Mouse (Mus musculus) neural tube, embryonic 11.5 days (tissue): ENCODE results near the gene Mrps7. TPM values are rescaled to one million over a fixed set of nuclear protein-coding genes. Genes with fewer than 3 reads are reported as not detected.

Experiments used
- ATAC-seq: fragments of 200-750 bp; cut with Nextera tagmentation; 2 replicates; pipeline ENCODE4 v1.8.0; 2017; ENCODE audit warnings: moderate number of reproducible peaks, mild to moderate bottlenecking, moderate TSS enrichment, moderate library complexity; ENCODE audit not compliant: insufficient read depth, low FRiP score, low TSS enrichment
- DNase-seq: peaks from one replicate; pipeline ENCODE4 v3.0.0-alpha.2; 2015; ENCODE audit warnings: low spot score
- H3K27ac ChIP-seq: fragments of 300-500 bp; sonication (generic); 2 replicates; pipeline ENCODE4 v1.5.1; 2014; ENCODE audit warnings: low read depth, mild to moderate bottlenecking, low read length
- H3K27me3 ChIP-seq: fragments of 300-500 bp; sonication (generic); 2 replicates; pipeline ENCODE4 v1.6.1; 2014; ENCODE audit warnings: mild to moderate bottlenecking, low read length, mixed read lengths; ENCODE audit not compliant: control insufficient read depth, insufficient read depth
- H3K36me3 ChIP-seq: fragments of 300-500 bp; sonication (generic); 2 replicates; pipeline ENCODE4 v1.6.1; 2014; ENCODE audit warnings: mild to moderate bottlenecking, low read length, moderate library complexity, mixed read lengths; ENCODE audit not compliant: control insufficient read depth, insufficient read depth
- H3K4me1 ChIP-seq: fragments of 300-500 bp; sonication (generic); 2 replicates; pipeline ENCODE4 v1.6.1; 2014; ENCODE audit warnings: low read length, mixed read lengths; ENCODE audit not compliant: control insufficient read depth, insufficient read depth
- H3K4me2 ChIP-seq: fragments of 300-500 bp; sonication (generic); 2 replicates; pipeline ENCODE4 v1.6.1; 2014; ENCODE audit warnings: low read depth, mild to moderate bottlenecking, moderate library complexity
- H3K4me3 ChIP-seq: fragments of 300-500 bp; sonication (generic); 2 replicates; pipeline ENCODE4 v1.5.1; 2014; ENCODE audit warnings: low read depth, low read length
- H3K9ac ChIP-seq: fragments of 300-500 bp; sonication (generic); 2 replicates; pipeline ENCODE4 v1.6.1; 2014; ENCODE audit warnings: mild to moderate bottlenecking, low read length
- H3K9me3 ChIP-seq: fragments of 300-500 bp; sonication (generic); 2 replicates; pipeline ENCODE4 v1.6.1; 2016; ENCODE audit warnings: low read length; ENCODE audit not compliant: control insufficient read depth
- WGBS: fragments of 180-500 bp; shearing (Covaris S2); extraction: QIAGEN DNeasy Blood & Tissue Kit; methylation state at CpG from one replicate; pipeline ENCODE4 v1.1.7; 2014; 5-methylcytosine and 5-hydroxymethylcytosine counted together
- polyA plus RNA-seq: library from polyadenylated mRNA; unstranded; fragments of >200 nt; fragmentation: Nextera tagmentation; extraction: Ambion mirVana; gene quantifications from 2 replicates; pipeline ENCODE4 v1.2.1, GENCODE M21; 2014

The Mrps7 gene
- 95.5 and 97.9 TPM in 2 replicates for polyA plus RNA-seq

DNA sequence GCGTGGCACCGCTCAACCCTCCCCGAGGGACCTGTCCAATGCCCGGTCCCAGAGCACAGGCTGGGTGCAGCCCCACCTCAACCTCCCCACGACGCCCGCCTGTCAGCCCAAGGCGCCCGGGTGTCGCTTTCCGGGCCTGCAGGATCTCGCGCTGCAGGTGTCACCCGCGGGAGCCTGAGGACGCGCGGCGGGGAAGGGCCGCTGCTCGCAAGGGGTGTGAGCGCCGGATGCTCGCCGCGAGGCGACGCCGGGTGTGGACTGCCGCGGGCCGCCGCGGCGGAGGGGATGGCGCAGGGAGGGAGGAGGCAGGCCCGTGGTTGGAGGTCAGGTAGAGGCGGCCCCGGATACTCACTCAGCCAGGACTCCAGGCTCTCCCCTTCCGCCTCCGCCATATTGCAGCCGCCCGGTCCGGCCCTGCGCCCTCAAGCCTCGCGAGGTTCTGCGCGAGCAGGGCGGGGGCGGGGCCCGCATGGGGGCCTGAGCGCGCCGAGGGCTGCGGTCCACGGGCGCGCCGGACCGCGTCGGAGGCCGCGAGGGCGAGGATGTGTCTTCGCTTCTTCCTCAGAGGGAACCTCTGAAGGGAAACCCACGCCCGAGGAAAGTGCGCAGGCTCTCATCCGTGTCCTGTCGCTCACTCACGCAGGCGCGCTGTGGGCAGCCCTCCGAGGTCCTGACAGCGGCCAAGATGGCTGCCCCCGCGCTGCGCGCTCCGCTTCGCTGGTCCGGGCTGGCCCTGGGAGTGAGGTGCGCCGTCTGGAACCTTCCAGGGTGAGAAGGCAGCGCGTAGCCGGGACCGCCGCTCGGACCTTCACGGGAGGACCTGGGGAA is at the start of gene Mrps7, which contains the start of gene Gga3:
Gene Mrps7 (plus strand): TSS at position 450 of the 828 bp plus-strand sequence.
Gene Gga3 (minus strand): TSS at position 576 of the 828 bp plus-strand sequence.
- Histone ChIP-seq H3K36me3 (peaks cover 15% of the 10 kb centered on the region), H3K4me3 (peak within 1 kb of the TSS; percentile 98), H3K9me3 (no peaks in the 10 kb centered on the region), H3K27ac (peak within 1 kb of the TSS; percentile 83), H3K9ac (peak within 1 kb of the TSS; percentile 95), H3K4me2 (peak within 1 kb of the TSS; percentile 83), H3K4me1 (peaks cover 16% of the 10 kb centered on the region), H3K27me3 (no peaks in the 10 kb centered on the region)
- WGBS: under 1% methylated on average over 85 of the region's 93 CpGs
- DNase-seq: peak; percentile 95
- peak; percentile 96 for ATAC-seq

- no peak for DNase-seq
- no peaks in the 10 kb centered on the region for H3K9me3 ChIP-seq
- no peak for ATAC-seq
- no peaks in the 10 kb centered on the region for H3K27me3 ChIP-seq
- no peaks in the 10 kb centered on the region for H3K36me3 ChIP-seq
- no peak overlapping the region for H3K27ac ChIP-seq
- H3K4me2 ChIP-seq: no peak overlapping the region
- H3K4me3 ChIP-seq: no peak overlapping the region
- WGBS: 81% methylated on average over 17 of the region's 17 CpGs
- H3K9ac ChIP-seq: no peak overlapping the region
- no peaks in the 10 kb centered on the region for H3K4me1 ChIP-seq
Observed at GRCm38 (mm10) chr11:115555717-115556116, 48.0 kb upstream of the Mrps7 start.

DNA sequence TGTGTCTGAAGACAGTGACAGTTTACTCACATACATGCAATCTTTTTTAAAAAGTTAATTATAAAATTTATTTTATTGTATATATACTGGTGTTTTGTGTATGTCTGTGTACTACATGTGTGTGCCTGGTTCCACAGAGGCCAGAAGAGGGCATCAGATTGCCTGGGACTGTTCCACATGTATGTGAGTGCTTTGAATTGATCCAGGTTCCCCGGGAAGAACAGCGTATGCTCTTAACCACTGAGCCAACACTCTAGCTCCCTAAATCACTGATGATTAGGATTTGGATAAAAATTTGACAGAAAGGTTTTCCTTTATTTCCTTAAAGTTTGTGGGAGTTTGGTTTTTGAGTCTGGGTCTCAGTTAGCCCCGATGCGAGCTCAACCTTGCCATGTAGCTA is 40.3 kb upstream of the Mrps7 start:
- peak overlapping the region; percentile 64 for H3K4me2 ChIP-seq
- ATAC-seq: no peak
- H3K36me3 ChIP-seq: peaks cover 9% of the 10 kb centered on the region
- H3K4me1 ChIP-seq: peaks cover 5% of the 10 kb centered on the region; the same call in 1 of the 2 replicates
- no peaks in the 10 kb centered on the region for H3K27me3 ChIP-seq
- peak overlapping the region; percentile 79 for H3K4me3 ChIP-seq
- peak overlapping the region; percentile 54; the same call in 1 of the 2 replicates for H3K27ac ChIP-seq
- WGBS: 41% methylated on average over 4 of the region's 4 CpGs
- DNase-seq: no peak
- H3K9ac ChIP-seq: peak overlapping the region; percentile 79
- no peaks in the 10 kb centered on the region for H3K9me3 ChIP-seq

DNA sequence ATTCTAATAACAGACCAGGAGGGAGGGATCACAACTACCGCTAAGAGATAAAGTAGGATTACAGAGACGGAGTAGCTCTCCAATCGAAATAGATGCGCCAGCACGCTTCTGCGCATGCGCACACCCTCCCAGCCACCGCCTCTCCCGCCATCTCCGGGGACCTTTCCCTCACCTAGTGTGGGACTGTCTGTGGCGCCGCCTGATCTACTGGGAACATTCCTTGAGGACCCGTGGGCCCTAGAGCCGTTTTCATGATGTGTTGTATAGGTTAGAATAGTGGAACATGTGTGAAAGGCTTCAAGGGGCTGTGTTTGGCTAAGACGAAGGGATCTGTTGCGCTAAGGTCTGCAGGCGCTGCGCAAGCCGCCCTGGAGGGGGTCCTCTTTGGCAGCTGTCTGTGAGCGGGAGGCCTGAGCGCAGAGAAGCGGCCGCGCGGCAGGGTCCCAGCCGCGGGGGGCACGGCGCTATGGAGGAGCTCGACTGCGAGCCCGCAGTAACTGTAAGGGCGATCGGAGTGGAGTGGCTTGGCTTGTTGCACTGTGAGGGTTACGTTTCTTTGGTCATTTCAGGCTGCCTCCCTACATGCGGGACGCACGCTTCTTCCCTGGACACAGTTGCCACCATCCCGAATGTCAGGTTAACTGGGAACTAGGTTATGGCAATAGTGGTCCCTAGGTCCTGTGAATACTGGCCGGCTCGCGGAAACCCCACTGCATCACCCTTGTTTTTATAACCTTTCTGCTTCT is 39.5 kb upstream of the Mrps7 start, which contains the start of gene Nup85:
Gene Nup85 (plus strand): TSS at position 371 of the 746 bp plus-strand sequence.
- 0% methylated on average over 42 of the region's 42 CpGs for WGBS

GRCm38 (mm10) chr11:115564961-115565360 is 38.8 kb upstream of the Mrps7 start:
- ATAC-seq (no peak), DNase-seq (no peak)
- Histone ChIP-seq H3K36me3 (peaks cover 15% of the 10 kb centered on the region), H3K4me1 (peaks cover 5% of the 10 kb centered on the region; the same call in 1 of the 2 replicates), H3K9ac (peak overlapping the region; percentile 79), H3K4me2 (peak overlapping the region; percentile 64), H3K27me3 (no peaks in the 10 kb centered on the region), H3K9me3 (no peaks in the 10 kb centered on the region), H3K4me3 (peak overlapping the region; percentile 79), H3K27ac (no peak overlapping the region)
- 21% methylated on average over 7 of the region's 7 CpGs for WGBS

More for the DNA sequence above, 39.5 kb upstream of the Mrps7 start, which contains the start of gene Nup85:
- ATAC-seq (peak; percentile 86), DNase-seq (peak; percentile 98)
- H3K36me3 ChIP-seq: peaks cover 10% of the 10 kb centered on the region
- H3K9me3 ChIP-seq: no peaks in the 10 kb centered on the region
- H3K27ac ChIP-seq: peak within 1 kb of the TSS; percentile 54
- H3K4me3 ChIP-seq: peak within 1 kb of the TSS; percentile 79
- H3K27me3 ChIP-seq: no peaks in the 10 kb centered on the region
- H3K9ac ChIP-seq: peak within 1 kb of the TSS; percentile 79
- H3K4me1 ChIP-seq: peaks cover 5% of the 10 kb centered on the region; the same call in 1 of the 2 replicates
- H3K4me2 ChIP-seq: peak within 1 kb of the TSS; percentile 64

DNA sequence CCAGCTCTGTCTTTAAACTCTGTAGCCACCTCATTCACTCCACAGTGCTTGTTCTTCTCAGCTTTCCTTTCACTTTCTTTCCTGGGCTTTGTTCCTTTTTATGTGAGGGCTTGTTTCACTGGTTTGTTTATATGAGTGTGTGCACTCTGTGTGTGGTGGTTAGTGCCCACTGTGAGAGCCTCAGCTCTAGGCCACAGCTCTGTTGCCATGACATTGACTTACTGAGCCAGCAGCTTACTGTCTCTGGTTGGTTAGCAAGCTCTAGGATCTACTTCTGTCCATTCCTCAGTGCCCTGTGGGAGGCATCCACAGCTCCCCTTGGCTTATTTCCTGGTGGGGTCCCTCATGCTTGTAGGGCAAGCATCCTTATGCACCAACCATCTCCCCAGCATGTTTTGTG is 24.6 kb upstream of the Mrps7 start:
- H3K4me3 ChIP-seq: no peak overlapping the region
- H3K27ac ChIP-seq: no peak overlapping the region
- peaks cover 28% of the 10 kb centered on the region for H3K36me3 ChIP-seq
- no peak for DNase-seq
- H3K27me3 ChIP-seq: no peaks in the 10 kb centered on the region
- no peak overlapping the region for H3K4me2 ChIP-seq
- H3K9me3 ChIP-seq: no peaks in the 10 kb centered on the region
- no peak overlapping the region for H3K9ac ChIP-seq
- no peak for ATAC-seq
- no peaks in the 10 kb centered on the region for H3K4me1 ChIP-seq

DNA sequence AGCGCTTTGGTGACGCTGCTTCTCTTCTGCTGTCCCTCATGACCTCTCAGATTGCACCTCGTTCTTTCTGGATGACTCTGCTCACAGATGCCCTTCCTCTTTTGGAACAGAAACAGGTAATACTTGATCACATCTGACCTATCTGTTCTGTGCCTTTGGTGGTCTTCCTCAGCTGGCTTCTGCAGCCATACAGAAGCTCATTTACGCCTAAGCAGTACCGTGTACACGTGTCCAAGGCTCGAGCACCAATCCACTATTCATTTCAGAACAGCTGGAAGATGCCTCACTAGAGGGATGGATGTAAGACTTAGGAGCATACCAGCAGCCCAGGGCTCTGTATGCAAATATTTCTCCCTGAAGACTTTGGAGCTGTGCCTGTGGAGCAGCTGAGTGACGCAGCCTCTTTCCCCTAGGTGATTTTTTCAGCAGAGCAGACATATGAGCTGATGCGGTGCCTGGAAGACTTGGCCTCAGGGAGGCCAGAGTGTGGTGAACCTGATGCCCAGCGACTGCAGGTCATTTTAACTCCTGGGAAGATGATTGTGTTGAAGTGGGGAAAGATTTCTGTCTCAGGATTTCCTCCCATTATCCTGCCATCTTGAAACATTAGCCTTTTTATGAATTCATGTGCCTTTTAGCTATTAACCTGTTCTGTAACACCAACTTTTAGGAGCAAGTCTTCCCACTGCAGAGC is 20.7 kb upstream of the Mrps7 start:
- Histone ChIP-seq H3K4me3 (no peak overlapping the region), H3K9ac (no peak overlapping the region), H3K27ac (no peak overlapping the region), H3K4me2 (no peak overlapping the region), H3K27me3 (no peaks in the 10 kb centered on the region), H3K9me3 (no peaks in the 10 kb centered on the region), H3K36me3 (peaks cover 45% of the 10 kb centered on the region), H3K4me1 (no peaks in the 10 kb centered on the region)
- WGBS: 89% methylated on average over 10 of the region's 10 CpGs
- DNase-seq (no peak), ATAC-seq (no peak)

GRCm38 (mm10) chr11:115584376-115585073 is 19.2 kb upstream of the Mrps7 start:
- no peak for DNase-seq
- H3K4me1 ChIP-seq: no peaks in the 10 kb centered on the region
- H3K9ac ChIP-seq: no peak overlapping the region
- H3K27me3 ChIP-seq: no peaks in the 10 kb centered on the region
- H3K27ac ChIP-seq: no peak overlapping the region
- no peak overlapping the region for H3K4me3 ChIP-seq
- ATAC-seq: no peak
- peaks cover 49% of the 10 kb centered on the region for H3K36me3 ChIP-seq
- no peaks in the 10 kb centered on the region for H3K9me3 ChIP-seq
- WGBS: 88% methylated on average over 10 of the region's 10 CpGs
- no peak overlapping the region for H3K4me2 ChIP-seq
